Mouse (Mus musculus) kidney, postnatal 0 days (tissue): ENCODE measurements around the gene Fmnl2. TPM values are rescaled to one million over a fixed set of nuclear protein-coding genes. Genes with fewer than 3 reads are reported as not detected.

Experiments used
- ATAC-seq: fragments of 200-750 bp; cut with Nextera tagmentation; replicated peaks from 2 replicates; pipeline ENCODE4 v1.8.0; 2017; ENCODE audit warnings: low read depth, moderate number of reproducible peaks, moderate TSS enrichment, moderate library complexity; ENCODE audit not compliant: low FRiP score
- DNase-seq: peaks from one replicate; pipeline ENCODE4 v3.0.0-alpha.2; 2016; ENCODE audit warnings: low spot score
- H3K27ac ChIP-seq: fragments of 300-500 bp; sonication (generic); 2 replicates; pipeline ENCODE4 v1.5.1; 2014; ENCODE audit warnings: mild to moderate bottlenecking
- H3K27me3 ChIP-seq: fragments of 300-500 bp; sonication (generic); 2 replicates; pipeline ENCODE4 v1.6.1; 2014; ENCODE audit warnings: low read length, mixed read lengths; ENCODE audit not compliant: insufficient read depth
- H3K36me3 ChIP-seq: fragments of 300-500 bp; sonication (generic); 2 replicates; pipeline ENCODE4 v1.6.1; 2014; ENCODE audit warnings: low read length, mixed read lengths; ENCODE audit not compliant: insufficient read depth
- H3K4me1 ChIP-seq: fragments of 300-500 bp; sonication (generic); replicated peaks from 2 replicates; pipeline ENCODE4 v1.6.1; 2014; ENCODE audit warnings: antibody characterized with exemption, low read length, mixed read lengths; ENCODE audit not compliant: insufficient read depth
- H3K4me2 ChIP-seq: fragments of 300-500 bp; sonication (generic); 2 replicates; pipeline ENCODE4 v1.6.1; 2014; ENCODE audit warnings: mild to moderate bottlenecking, low read length, moderate library complexity, mixed read lengths
- H3K4me3 ChIP-seq: fragments of 300-500 bp; sonication (generic); replicated peaks from 2 replicates; pipeline ENCODE4 v1.5.1; 2014; ENCODE audit warnings: low read depth, low read length
- H3K9ac ChIP-seq: fragments of 300-500 bp; sonication (generic); 2 replicates; pipeline ENCODE4 v1.6.1; 2014; ENCODE audit warnings: low read depth, low read length
- H3K9me3 ChIP-seq: fragments of 300-500 bp; sonication (generic); replicated peaks from 2 replicates; pipeline ENCODE4 v1.6.1; 2016; ENCODE audit warnings: low read length, inconsistent platforms, mixed read lengths
- CTCF ChIP-seq: IDR thresholded peaks from 2 replicates; pipeline ENCODE4 v1.5.1; 2016; ENCODE audit warnings: antibody characterized with exemption, low read depth, mild to moderate bottlenecking, moderate library complexity
- WGBS: fragments of 180-500 bp; shearing (Covaris S2); extraction: QIAGEN DNeasy Blood & Tissue Kit; methylation state at CpG from one replicate; pipeline ENCODE4 v1.1.7; 2014; 5-methylcytosine and 5-hydroxymethylcytosine counted together
- polyA plus RNA-seq: library from polyadenylated mRNA; unstranded; fragments of >200 nt; fragmentation: Nextera tagmentation; extraction: Ambion mirVana; gene quantifications from 2 replicates; pipeline ENCODE4 v1.2.1, GENCODE M21; 2015

Gene Fmnl2
- polyA plus RNA-seq, 1 experiment from 2014 or later, result 8.5 TPM

DNA sequence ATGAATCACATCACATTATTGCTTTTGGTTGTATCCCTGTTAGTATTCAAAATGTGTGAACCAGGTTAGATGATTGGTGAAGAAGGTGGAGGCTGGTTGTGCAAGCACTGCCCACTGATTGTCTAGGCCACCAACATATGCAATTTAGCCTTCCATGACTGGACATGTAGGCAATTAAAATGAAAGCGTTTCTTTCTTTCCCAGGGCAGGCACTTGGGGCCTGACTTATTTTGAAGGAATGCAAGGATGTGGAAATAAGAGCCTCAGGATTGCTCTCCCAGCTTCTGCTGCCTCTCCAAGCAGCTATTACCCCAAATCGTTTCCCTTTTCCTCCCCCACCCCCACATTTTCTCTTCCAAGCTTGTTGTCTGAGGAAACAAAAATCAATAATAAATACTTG is 29.6 kb downstream of the Fmnl2 start:
- H3K4me3 ChIP-seq, result no peak overlapping the region
- DNase-seq, result no peak
- H3K9ac ChIP-seq, result no peak overlapping the region
- WGBS, result 29% methylated on average over 2 of the region's 2 CpGs
- no peak overlapping the region for H3K4me2 ChIP-seq
- H3K27me3 ChIP-seq, result no peaks in the 10 kb centered on the region
- no peak for TF ChIP-seq CTCF
- H3K9me3 ChIP-seq, result no peaks in the 10 kb centered on the region
- no peaks in the 10 kb centered on the region for H3K36me3 ChIP-seq
- H3K27ac ChIP-seq, result no peak overlapping the region
- 0 out of 2 replicates have a peak, but pooled peaks cover 14% of the 10 kb centered on the region for H3K4me1 ChIP-seq
- no peak for ATAC-seq

DNA sequence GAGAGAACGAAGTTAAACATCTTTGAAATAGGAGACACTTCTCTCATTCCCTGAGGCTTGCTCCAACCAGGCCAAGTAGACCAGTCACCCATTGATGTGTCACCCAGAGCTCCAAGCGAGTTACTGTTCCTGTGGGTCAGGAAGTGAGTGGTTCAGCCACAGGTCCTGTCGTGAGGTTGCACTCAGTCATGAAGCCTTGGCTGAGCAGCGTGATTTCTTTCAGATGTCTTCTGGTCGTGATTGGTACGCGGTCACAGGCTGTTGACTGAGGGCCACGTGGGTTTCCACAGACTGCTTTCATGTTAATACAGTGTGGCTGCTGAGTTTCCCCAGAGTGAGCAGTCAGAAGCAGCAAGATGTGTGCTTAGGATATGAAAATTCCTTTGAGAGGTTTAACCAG is 33.5 kb downstream of the Fmnl2 start:
- 0 out of 2 replicates have a peak, but pooled peaks cover 11% of the 10 kb centered on the region for H3K4me1 ChIP-seq
- no peaks in the 10 kb centered on the region for H3K27me3 ChIP-seq
- no peaks in the 10 kb centered on the region for H3K9me3 ChIP-seq
- ATAC-seq (no peak; the same call in 1 of the 2 replicates), DNase-seq (peak; percentile 39)
- no peak overlapping the region for H3K9ac ChIP-seq
- no peak for TF ChIP-seq CTCF
- H3K27ac ChIP-seq, result no peak overlapping the region
- no peaks in the 10 kb centered on the region for H3K36me3 ChIP-seq
- WGBS, result 29% methylated on average over 8 of the region's 8 CpGs
- H3K4me2 ChIP-seq, result no peak overlapping the region
- no peak overlapping the region for H3K4me3 ChIP-seq

DNA sequence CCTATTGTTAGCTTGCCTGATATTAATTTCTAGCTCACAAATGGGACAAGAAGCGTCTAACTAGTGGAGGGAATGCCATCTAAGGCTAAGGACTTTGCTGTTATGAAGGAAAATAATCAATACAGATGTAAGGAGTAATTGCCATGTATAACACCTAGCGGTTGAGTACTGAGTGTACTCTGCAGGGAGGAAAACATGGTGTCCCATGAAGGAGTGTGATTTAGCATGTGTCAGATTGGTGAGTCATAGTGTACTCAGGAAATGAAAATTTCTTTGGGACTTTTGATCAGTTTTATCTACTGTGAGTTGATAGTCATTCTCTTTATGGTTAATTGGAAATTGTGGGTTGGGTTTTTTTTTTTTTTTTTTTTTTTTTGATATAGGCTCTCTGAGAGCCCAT is 34.1 kb downstream of the Fmnl2 start:
- Histone ChIP-seq H3K4me2 (no peak overlapping the region), H3K27me3 (no peaks in the 10 kb centered on the region), H3K27ac (no peak overlapping the region), H3K36me3 (no peaks in the 10 kb centered on the region), H3K4me3 (no peak overlapping the region), H3K9me3 (no peaks in the 10 kb centered on the region), H3K4me1 (0 out of 2 replicates have a peak, but pooled peaks cover 9% of the 10 kb centered on the region), H3K9ac (no peak overlapping the region)
- 96% methylated on average over 2 of the region's 2 CpGs for WGBS
- ATAC-seq, result no peak
- no peak for TF ChIP-seq CTCF
- DNase-seq, result no peak

DNA sequence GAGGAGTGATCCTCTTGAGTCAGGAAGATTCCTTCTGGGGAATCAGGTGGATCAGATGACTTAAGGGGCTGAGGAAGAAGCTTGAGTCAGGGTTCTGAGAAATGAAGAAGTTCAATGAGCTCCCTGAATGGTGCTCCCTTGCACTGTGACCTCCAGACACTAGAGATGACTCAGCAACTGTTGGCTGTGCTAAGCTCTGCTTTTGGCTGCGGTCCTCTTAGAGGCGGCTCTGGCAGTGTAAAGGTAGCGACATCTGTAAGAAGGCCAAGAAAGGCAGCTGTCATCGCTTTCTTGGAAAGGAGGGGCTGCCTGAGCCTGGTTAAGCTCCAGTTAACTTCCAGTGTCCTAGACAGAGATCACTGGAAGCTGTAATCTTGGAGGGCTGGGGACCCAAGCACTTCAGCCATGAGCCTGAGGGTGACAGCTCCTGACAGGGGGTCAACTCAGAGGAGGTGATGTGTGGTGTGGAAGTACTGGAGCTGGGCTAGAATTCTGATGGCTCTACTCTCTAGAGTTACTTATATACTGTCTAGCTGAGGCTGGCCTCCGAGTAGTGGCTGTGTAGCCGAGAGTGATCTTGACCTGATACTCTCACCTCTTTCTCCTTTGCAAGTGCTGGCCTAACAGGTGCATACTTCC is 37.4 kb downstream of the Fmnl2 start:
- H3K36me3 ChIP-seq, result no peaks in the 10 kb centered on the region
- H3K27ac ChIP-seq, result no peak overlapping the region
- H3K9ac ChIP-seq, result no peak overlapping the region
- peak; percentile 61; the same call in 1 of the 2 replicates for ATAC-seq
- H3K9me3 ChIP-seq, result no peaks in the 10 kb centered on the region
- H3K4me2 ChIP-seq, result no peak overlapping the region
- 0 out of 2 replicates have a peak, but pooled peaks cover 7% of the 10 kb centered on the region for H3K4me1 ChIP-seq
- no peaks in the 10 kb centered on the region for H3K27me3 ChIP-seq
- WGBS, result 49% methylated on average over 6 of the region's 6 CpGs
- no peak for DNase-seq
- H3K4me3 ChIP-seq, result no peak overlapping the region
- no peak for TF ChIP-seq CTCF

DNA sequence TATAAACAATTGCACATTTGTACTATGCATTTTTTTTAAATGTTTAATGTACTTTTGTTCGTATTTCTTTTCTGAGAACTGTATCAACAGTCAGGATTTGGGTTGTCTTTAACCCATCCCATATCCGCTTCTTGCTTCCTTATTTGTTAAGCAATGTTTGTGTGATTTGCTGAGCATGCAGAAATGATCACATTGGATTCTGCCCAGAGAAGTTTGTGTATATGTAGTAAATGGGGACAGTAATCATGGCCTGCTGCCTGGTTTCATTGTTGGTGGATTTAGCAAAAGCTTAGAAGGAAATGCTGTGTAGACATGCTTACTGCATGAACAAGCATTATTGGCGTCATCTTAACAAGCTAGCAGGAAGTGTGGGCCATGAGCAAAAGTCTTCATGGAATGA is 39.3 kb downstream of the Fmnl2 start:
- no peaks in the 10 kb centered on the region for H3K9me3 ChIP-seq
- H3K9ac ChIP-seq, result no peak overlapping the region
- 74% methylated on average over 3 of the region's 3 CpGs for WGBS
- no peak overlapping the region for H3K4me2 ChIP-seq
- no peak for DNase-seq
- H3K36me3 ChIP-seq, result no peaks in the 10 kb centered on the region
- ATAC-seq, result no peak
- no peaks in the 10 kb centered on the region for H3K27me3 ChIP-seq
- no peak overlapping the region for H3K4me3 ChIP-seq
- H3K4me1 ChIP-seq, result 0 out of 2 replicates have a peak, but pooled peaks cover 3% of the 10 kb centered on the region
- no peak for TF ChIP-seq CTCF
- no peak overlapping the region for H3K27ac ChIP-seq

DNA sequence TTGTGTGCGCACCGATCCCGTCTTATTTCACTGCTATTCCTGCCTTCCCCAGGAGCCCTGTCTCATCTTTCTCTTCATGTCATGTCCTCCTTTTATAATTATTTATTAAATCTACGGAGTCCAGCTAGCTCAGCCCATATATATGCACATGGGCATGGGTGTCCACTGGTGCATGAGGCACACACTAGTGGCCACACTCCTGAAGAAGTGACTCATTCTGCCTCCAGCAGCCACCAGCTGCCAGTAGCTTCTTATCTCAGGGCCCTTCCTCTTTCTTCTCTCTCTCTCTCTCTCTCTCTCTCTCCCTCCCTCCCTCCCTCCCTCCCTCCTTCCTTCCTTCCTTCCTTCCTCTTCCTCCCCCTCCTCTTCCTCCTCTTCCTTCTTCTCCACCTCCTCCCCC is 43.1 kb downstream of the Fmnl2 start:
- no peak for ATAC-seq
- Histone ChIP-seq H3K9me3 (no peaks in the 10 kb centered on the region), H3K27ac (no peak overlapping the region), H3K27me3 (no peaks in the 10 kb centered on the region), H3K9ac (no peak overlapping the region), H3K4me1 (0 out of 2 replicates have a peak, but pooled peaks cover 6% of the 10 kb centered on the region), H3K4me3 (no peak overlapping the region), H3K4me2 (no peak overlapping the region), H3K36me3 (no peaks in the 10 kb centered on the region)
- no peak for DNase-seq
- no peak for TF ChIP-seq CTCF
- WGBS, result 89% methylated on average over 4 of the region's 4 CpGs
